ENCODE assay signal across 22 mouse cellular contexts in the genomic region with DNA sequence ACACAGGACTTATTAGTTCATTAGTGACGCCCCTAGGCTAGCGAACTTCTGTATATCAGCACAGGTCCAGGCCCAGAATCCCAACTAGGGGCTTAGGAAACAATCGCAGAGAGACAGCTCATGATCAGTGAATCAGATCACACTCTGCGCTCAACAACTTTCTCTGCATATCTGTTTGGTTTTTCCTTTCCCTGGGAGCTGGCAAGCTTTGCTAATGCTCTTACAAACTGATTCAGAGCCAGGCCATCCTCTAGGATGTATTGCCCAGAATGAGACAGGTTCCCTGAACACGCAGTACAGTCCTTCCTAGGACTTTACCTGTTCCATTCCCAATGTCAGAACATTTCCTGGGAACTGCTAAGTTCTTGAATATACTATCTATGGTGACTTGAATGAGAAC.
"Had no signal": no experiment of that assay in that cellular context is flagged by ENCODE, and none has a peak within 500 bp of the region (broad histone marks: within the 10 kb centered on the region; RNA-seq: fewer than 3 reads in every experiment).

No protein-coding gene starts in this region.

- H3K9ac ChIP-seq: heart, embryonic 12.5 days; hindbrain, embryonic 12.5 days; hindbrain, embryonic 14.5 days; intestine, embryonic 15.5 days; limb, embryonic 12.5 days; liver, embryonic 13.5 days; liver, embryonic 15.5 days; liver, postnatal 0 days had no signal

- DNase-seq: gastrocnemius, postnatal 14 days; heart, postnatal 10 days; heart, postnatal 4 days; kidney, adult 18-20 months; kidney, adult 8-10 months; kidney, postnatal 10 days; kidney, postnatal 25 days; kidney, postnatal 4 days; liver; liver, embryonic 13.5 days; liver, postnatal 0 days had no signal

- H3K4me3 ChIP-seq: heart, embryonic 10.5 days; heart, embryonic 12.5 days; hindbrain, embryonic 10.5 days; hindbrain, embryonic 12.5 days; intestine, embryonic 15.5 days; layer of hippocampus, adult 2 months; left cerebral cortex, adult 2 months; limb, embryonic 10.5 days; limb, embryonic 12.5 days; liver, embryonic 13.5 days; liver, embryonic 15.5 days had no signal

- H3K27ac ChIP-seq: heart, embryonic 10.5 days; hindbrain, embryonic 10.5 days; hindbrain, embryonic 12.5 days; hindbrain, embryonic 14.5 days; intestine, embryonic 15.5 days; layer of hippocampus, adult 2 months; left cerebral cortex, adult 2 months; limb, embryonic 10.5 days; limb, embryonic 12.5 days; liver, embryonic 13.5 days; liver, embryonic 15.5 days had no signal

- H3K36me3 ChIP-seq: hindbrain, embryonic 12.5 days; liver, embryonic 13.5 days; liver, embryonic 15.5 days had no signal

- H3K27me3 ChIP-seq: heart, embryonic 12.5 days; hindbrain, embryonic 12.5 days; intestine, embryonic 15.5 days; limb, embryonic 12.5 days; liver, embryonic 13.5 days; liver, embryonic 15.5 days had no signal
